Mouse (Mus musculus): ENCODE measurements around the gene Hnf4a. TPM values are rescaled to one million over a fixed set of nuclear protein-coding genes. Genes with fewer than 3 reads are reported as not detected.
A peak's percentile ranks its signal among the peaks of the same experiment; 100 is the strongest.

Gene Hnf4a
- polyA plus RNA-seq, 1 experiment from 2014 or later = 27.5 TPM

- peak; percentile 71 for DNase-seq
- H3K27ac ChIP-seq (ENCODE audit: low read depth) = peak overlapping the region; percentile 95
- H3K9ac ChIP-seq (replicated peaks) = peak overlapping the region; percentile 62
- TF ChIP-seq EP300 (IDR thresholded peaks at IDR 0.05; ENCODE audit: low read depth) (peak; percentile 49; the same call in 1 of the 2 replicates), CTCF (IDR thresholded peaks at IDR 0.05; ENCODE audit: low read depth) (no peak)
- H3K36me3 ChIP-seq (replicated peaks; ENCODE audit: insufficient read depth, low read length) = no peaks in the 10 kb centered on the region
- no peaks in the 10 kb centered on the region for H3K27me3 ChIP-seq (ENCODE audit: insufficient read depth, low read length)
- ATAC-seq = peak; percentile 82
- H3K4me2 ChIP-seq (ENCODE audit: low read depth, low read length) = peak overlapping the region; percentile 59; the same call in 1 of the 2 replicates
- H3K4me1 ChIP-seq (ENCODE audit: insufficient read depth) = peaks cover 19% of the 10 kb centered on the region; the same call in 1 of the 2 replicates
- H3K4me3 ChIP-seq (ENCODE audit: low read depth, low read length) = no peak overlapping the region; the same call in 1 of the 2 replicates
- WGBS (ENCODE audit: insufficient replicate concordance) = 61% methylated on average over 13 of the region's 13 CpGs
- no peaks in the 10 kb centered on the region for H3K9me3 ChIP-seq (ENCODE audit: low read length)
Observed at GRCm38 (mm10) chr2:163539321-163540040, 32.9 kb downstream of the Hnf4a start.

- H3K4me2 ChIP-seq (ENCODE audit: low read depth, low read length) = peak overlapping the region; percentile 59
- H3K4me1 ChIP-seq (ENCODE audit: insufficient read depth) = peaks cover 14% of the 10 kb centered on the region; the same call in 1 of the 2 replicates
- H3K27ac ChIP-seq (ENCODE audit: low read depth) = peak overlapping the region; percentile 95
- WGBS (ENCODE audit: insufficient replicate concordance) = 35% methylated on average over 9 of the region's 9 CpGs
- ATAC-seq (peak; percentile 79), DNase-seq (peak; percentile 77)
- H3K27me3 ChIP-seq (ENCODE audit: insufficient read depth, low read length) = no peaks in the 10 kb centered on the region
- H3K9me3 ChIP-seq (ENCODE audit: low read length) = no peaks in the 10 kb centered on the region
- peak; percentile 86 for TF ChIP-seq EP300 (IDR thresholded peaks at IDR 0.05; ENCODE audit: low read depth)
- peak; percentile 17; the same call in 1 of the 2 replicates for TF ChIP-seq CTCF (IDR thresholded peaks at IDR 0.05; ENCODE audit: low read depth)
- peak overlapping the region; percentile 71 for H3K9ac ChIP-seq (replicated peaks)
- no peaks in the 10 kb centered on the region for H3K36me3 ChIP-seq (replicated peaks; ENCODE audit: insufficient read depth, low read length)
- peak overlapping the region; percentile 10; the same call in 1 of the 2 replicates for H3K4me3 ChIP-seq (ENCODE audit: low read depth, low read length)
Observed at GRCm38 (mm10) chr2:163540231-163541117, 33.9 kb downstream of the Hnf4a start.

GRCm38 (mm10) chr2:163541568-163542182 lies 35.1 kb downstream of the Hnf4a start:
- Histone ChIP-seq H3K4me2 (ENCODE audit: low read depth, low read length) (peak overlapping the region; percentile 59), H3K27ac (ENCODE audit: low read depth) (peak overlapping the region; percentile 95), H3K36me3 (replicated peaks; ENCODE audit: insufficient read depth, low read length) (no peaks in the 10 kb centered on the region), H3K27me3 (ENCODE audit: insufficient read depth, low read length) (no peaks in the 10 kb centered on the region), H3K4me3 (ENCODE audit: low read depth, low read length) (no peak overlapping the region), H3K9ac (replicated peaks) (peak overlapping the region; percentile 71), H3K9me3 (ENCODE audit: low read length) (no peaks in the 10 kb centered on the region), H3K4me1 (ENCODE audit: insufficient read depth) (peaks cover 14% of the 10 kb centered on the region; the same call in 1 of the 2 replicates)
- no peak for TF ChIP-seq CTCF (IDR thresholded peaks at IDR 0.05; ENCODE audit: low read depth)
- TF ChIP-seq EP300 (IDR thresholded peaks at IDR 0.05; ENCODE audit: low read depth) = no peak
- DNase-seq (peak; percentile 27), ATAC-seq (no peak)
- 48% methylated on average over 10 of the region's 10 CpGs for WGBS (ENCODE audit: insufficient replicate concordance)

GRCm38 (mm10) chr2:163542674-163543073 lies 36.1 kb downstream of the Hnf4a start:
- Histone ChIP-seq H3K9ac (replicated peaks) (no peak overlapping the region), H3K9me3 (ENCODE audit: low read length) (no peaks in the 10 kb centered on the region), H3K4me1 (ENCODE audit: insufficient read depth) (peaks cover 14% of the 10 kb centered on the region; the same call in 1 of the 2 replicates), H3K27ac (ENCODE audit: low read depth) (peak overlapping the region; percentile 95; the same call in 1 of the 2 replicates), H3K4me3 (ENCODE audit: low read depth, low read length) (no peak overlapping the region), H3K4me2 (ENCODE audit: low read depth, low read length) (no peak overlapping the region), H3K27me3 (ENCODE audit: insufficient read depth, low read length) (no peaks in the 10 kb centered on the region), H3K36me3 (replicated peaks; ENCODE audit: insufficient read depth, low read length) (no peaks in the 10 kb centered on the region)
- 81% methylated on average over 10 of the region's 10 CpGs for WGBS (ENCODE audit: insufficient replicate concordance)
- no peak for DNase-seq
- no peak for TF ChIP-seq EP300 (IDR thresholded peaks at IDR 0.05; ENCODE audit: low read depth)
- TF ChIP-seq CTCF (IDR thresholded peaks at IDR 0.05; ENCODE audit: low read depth) = no peak
- no peak for ATAC-seq

GRCm38 (mm10) chr2:163546623-163547318 lies 40.2 kb downstream of the Hnf4a start:
- Histone ChIP-seq H3K27me3 (ENCODE audit: insufficient read depth, low read length) (no peaks in the 10 kb centered on the region), H3K36me3 (replicated peaks; ENCODE audit: insufficient read depth, low read length) (0 out of 2 replicates have a peak, but pooled peaks cover 2% of the 10 kb centered on the region), H3K9ac (replicated peaks) (peak overlapping the region; percentile 77), H3K9me3 (ENCODE audit: low read length) (no peaks in the 10 kb centered on the region), H3K27ac (ENCODE audit: low read depth) (peak overlapping the region; percentile 84), H3K4me1 (ENCODE audit: insufficient read depth) (peaks cover 5% of the 10 kb centered on the region; the same call in 1 of the 2 replicates), H3K4me3 (ENCODE audit: low read depth, low read length) (peak overlapping the region; percentile 50), H3K4me2 (ENCODE audit: low read depth, low read length) (peak overlapping the region; percentile 61)
- peak; percentile 79 for DNase-seq
- peak; percentile 90 for ATAC-seq
- TF ChIP-seq EP300 (IDR thresholded peaks at IDR 0.05; ENCODE audit: low read depth) = no peak
- no peak for TF ChIP-seq CTCF (IDR thresholded peaks at IDR 0.05; ENCODE audit: low read depth)
- 55% methylated on average over 14 of the region's 14 CpGs for WGBS (ENCODE audit: insufficient replicate concordance)

Measured in liver, postnatal 0 days (tissue).